ENCODE assay signal across 21 mouse cellular contexts in the genomic region with DNA sequence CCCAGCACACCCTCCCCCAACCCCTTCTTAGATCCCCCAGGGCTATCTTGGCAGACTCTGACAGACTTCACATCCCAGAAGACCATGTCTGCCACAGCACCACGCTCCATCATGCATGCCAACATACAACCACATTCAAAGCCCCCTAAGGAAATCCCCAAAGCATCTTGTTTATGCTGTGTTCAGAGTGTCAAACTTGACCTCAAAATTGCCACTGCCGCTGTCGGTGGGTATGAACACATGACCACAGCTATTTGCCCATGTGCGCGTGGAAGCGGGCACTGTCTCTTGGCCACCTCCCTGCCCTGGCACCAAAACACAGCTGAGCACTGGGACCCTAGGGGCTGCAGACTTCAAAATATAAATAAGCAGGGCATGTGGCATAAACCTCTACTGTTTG. TPM values are rescaled to one million over a fixed set of nuclear protein-coding genes. Genes with fewer than 3 reads are reported as not detected.
DNase-seq lines count a peak whose midpoint lies in the region; ATAC-seq and TF ChIP-seq lines count a peak whose summit lies in the region.
"Had no signal": no experiment of that assay in that cellular context is flagged by ENCODE, and none has a peak within 500 bp of the region (broad histone marks: within the 10 kb centered on the region; RNA-seq: fewer than 3 reads in every experiment).

No protein-coding gene starts in this region.

- H3K9me3 ChIP-seq in embryonic facial prominence, embryonic 13.5 days: no peaks in the 10 kb centered on the region
- no peaks in the 10 kb centered on the region for H3K9me3 ChIP-seq in embryonic facial prominence, embryonic 10.5 days
- no peaks in the 10 kb centered on the region for H3K9me3 ChIP-seq in intestine, embryonic 15.5 days
- H3K9me3 ChIP-seq in intestine, embryonic 16.5 days (ENCODE audit: control insufficient read depth, low read length): no peaks in the 10 kb centered on the region
- H3K9me3 ChIP-seq: forebrain, embryonic 10.5 days; heart, embryonic 15.5 days; hindbrain, embryonic 15.5 days had no signal

- peaks cover 80% of the 10 kb centered on the region for H3K4me1 ChIP-seq in embryonic facial prominence, embryonic 13.5 days
- H3K4me1 ChIP-seq in embryonic facial prominence, embryonic 10.5 days: peaks cover 87% of the 10 kb centered on the region
- H3K4me1 ChIP-seq in intestine, embryonic 15.5 days (replicated peaks): peaks cover 71% of the 10 kb centered on the region
- H3K4me1 ChIP-seq in intestine, embryonic 16.5 days (ENCODE audit: control insufficient read depth, insufficient read depth, low read length): peaks cover 56% of the 10 kb centered on the region

- H3K79me2 ChIP-seq in myocyte (ENCODE audit: control insufficient read depth, insufficient read depth): no peaks in the 10 kb centered on the region

- ATAC-seq in embryonic facial prominence, embryonic 13.5 days (ENCODE audit: insufficient number of reproducible peaks, insufficient read depth, low FRiP score, low TSS enrichment, low read depth): no peak
- no peak for ATAC-seq in intestine, embryonic 15.5 days
- ATAC-seq in intestine, embryonic 16.5 days: no peak
- ATAC-seq: CD4-positive, CD25-positive, alpha-beta regulatory T cell, adult 4 months; forebrain, embryonic 16.5 days; inflammation-experienced regulatory T-cells, adult 6 months had no signal

- no peaks in the 10 kb centered on the region for H3K36me3 ChIP-seq in embryonic facial prominence, embryonic 13.5 days
- H3K36me3 ChIP-seq in embryonic facial prominence, embryonic 10.5 days (replicated peaks): no peaks in the 10 kb centered on the region
- H3K36me3 ChIP-seq in intestine, embryonic 15.5 days: no peaks in the 10 kb centered on the region
- no peaks in the 10 kb centered on the region for H3K36me3 ChIP-seq in intestine, embryonic 16.5 days (ENCODE audit: control insufficient read depth, insufficient read depth, low read length)
- no peaks in the 10 kb centered on the region for H3K36me3 ChIP-seq in myocyte (ENCODE audit: control insufficient read depth, insufficient read depth)
- H3K36me3 ChIP-seq: forebrain, embryonic 10.5 days; G1E; heart, embryonic 15.5 days; hindbrain, embryonic 15.5 days had no signal

- no peak overlapping the region for H3ac ChIP-seq in myocyte (ENCODE audit: control insufficient read depth, insufficient read length)

- H3K27ac ChIP-seq in embryonic facial prominence, embryonic 13.5 days: peak overlapping the region; percentile 5
- no peak overlapping the region for H3K27ac ChIP-seq in embryonic facial prominence, embryonic 10.5 days (replicated peaks)
- H3K27ac ChIP-seq in intestine, embryonic 15.5 days: 0 out of 2 replicates have a peak overlapping the region, but pooled peaks have one; percentile 3
- H3K27ac ChIP-seq in intestine, embryonic 16.5 days (ENCODE audit: low read length): no peak overlapping the region
- H3K27ac ChIP-seq: forebrain, embryonic 10.5 days; heart, embryonic 15.5 days; hindbrain, embryonic 15.5 days had no signal

- 76% methylated on average over 6 of the region's 6 CpGs for WGBS in embryonic facial prominence, embryonic 13.5 days
- WGBS in embryonic facial prominence, embryonic 10.5 days: 91% methylated on average over 6 of the region's 6 CpGs
- 89% methylated on average over 6 of the region's 6 CpGs for WGBS in intestine, embryonic 15.5 days
- 90% methylated on average over 6 of the region's 6 CpGs for WGBS in intestine, embryonic 16.5 days

- H3K4me3 ChIP-seq in embryonic facial prominence, embryonic 13.5 days: no peak overlapping the region
- H3K4me3 ChIP-seq in embryonic facial prominence, embryonic 10.5 days: no peak overlapping the region
- no peak overlapping the region for H3K4me3 ChIP-seq in intestine, embryonic 15.5 days (replicated peaks)
- no peak overlapping the region for H3K4me3 ChIP-seq in intestine, embryonic 16.5 days (ENCODE audit: low read length)
- H3K4me3 ChIP-seq in myocyte: peak overlapping the region; percentile 23
- H3K4me3 ChIP-seq: erythroblast, embryonic 14.5 days; forebrain, embryonic 10.5 days; hindbrain, embryonic 15.5 days had no signal

- no peak for DNase-seq in embryonic facial prominence, embryonic 10.5 days (ENCODE audit: low spot score)
- no peak for DNase-seq in cerebellum, postnatal 36 days
- DNase-seq in spleen, postnatal 4 days (ENCODE audit: low spot score in 2 of 2): no peak
- DNase-seq: adrenal gland, adult 8-10 months; adrenal gland, postnatal 36 days; B cell, adult 2 months; cerebellum, adult 2 months; gastrocnemius, postnatal 10 days; heart, adult 18-20 months had no signal

- no peak for TF ChIP-seq POLR2A in myocyte (IDR thresholded peaks at IDR 0.05; ENCODE audit: insufficient read length, low read depth)

- H3K9ac ChIP-seq in embryonic facial prominence, embryonic 13.5 days: no peak overlapping the region
- H3K9ac ChIP-seq in intestine, embryonic 15.5 days: no peak overlapping the region
- no peak overlapping the region for H3K9ac ChIP-seq in intestine, embryonic 16.5 days (ENCODE audit: low read depth, low read length)
- H3K9ac ChIP-seq: heart, embryonic 15.5 days; hindbrain, embryonic 15.5 days had no signal

- H3K4me2 ChIP-seq in embryonic facial prominence, embryonic 13.5 days: no peak overlapping the region; the same call in 1 of the 2 replicates
- H3K4me2 ChIP-seq in intestine, embryonic 15.5 days (replicated peaks): no peak overlapping the region
- no peak overlapping the region for H3K4me2 ChIP-seq in intestine, embryonic 16.5 days (ENCODE audit: low read depth, low read length)
- H3K4me2 ChIP-seq in myocyte (ENCODE audit: low read depth): peak overlapping the region; percentile 80
- H3K4me2 ChIP-seq: hindbrain, embryonic 15.5 days had no signal

- no peaks in the 10 kb centered on the region for H3K27me3 ChIP-seq in embryonic facial prominence, embryonic 13.5 days
- H3K27me3 ChIP-seq in embryonic facial prominence, embryonic 10.5 days (replicated peaks; ENCODE audit: low read depth, poor library complexity, severe bottlenecking): 0 out of 2 replicates have a peak, but pooled peaks cover 5% of the 10 kb centered on the region
- H3K27me3 ChIP-seq in intestine, embryonic 15.5 days (replicated peaks): no peaks in the 10 kb centered on the region
- no peaks in the 10 kb centered on the region for H3K27me3 ChIP-seq in intestine, embryonic 16.5 days (replicated peaks; ENCODE audit: control insufficient read depth, insufficient read depth, low read length)
- no peaks in the 10 kb centered on the region for H3K27me3 ChIP-seq in myocyte (ENCODE audit: control insufficient read depth, insufficient read depth, insufficient read length)
- H3K27me3 ChIP-seq: heart, embryonic 15.5 days; hindbrain, embryonic 15.5 days had no signal

TF ChIP-seq in myocyte, 11 proteins besides CTCF, POLR2A, EP300 and RAD21:
- TF ChIP-seq MYOG (IDR thresholded peaks at IDR 0.05; ENCODE audit: control insufficient read depth in 1 of 3, insufficient read depth in 1 of 3, insufficient read length in 2 of 3, low read depth in 2 of 3): no peak
- no peak for TF ChIP-seq MYOD1 (IDR thresholded peaks at IDR 0.05; ENCODE audit: control insufficient read depth in 1 of 3, insufficient read length in 2 of 3, low read depth in 2 of 3)
- TF ChIP-seq E2F4 (IDR thresholded peaks at IDR 0.05; ENCODE audit: insufficient read depth): no peak
- TF ChIP-seq SRF (IDR thresholded peaks at IDR 0.05; ENCODE audit: control insufficient read depth, insufficient read length, low read depth): no peak
- TF ChIP-seq TCF3 (IDR thresholded peaks at IDR 0.05; ENCODE audit: insufficient read length, low read depth): no peak
- no peak for TF ChIP-seq POLR2AphosphoS2 (IDR thresholded peaks at IDR 0.05; ENCODE audit: insufficient read length, low read depth)
- TF ChIP-seq REST (IDR thresholded peaks at IDR 0.05; ENCODE audit: insufficient read depth, insufficient read length): no peak
- TF ChIP-seq CEBPB (IDR thresholded peaks at IDR 0.05; ENCODE audit: insufficient read depth, poor library complexity, severe bottlenecking): no peak
- no peak for TF ChIP-seq TCF12 (IDR thresholded peaks at IDR 0.05; ENCODE audit: insufficient read depth, poor library complexity, severe bottlenecking)
- no peak for TF ChIP-seq MAX (IDR thresholded peaks at IDR 0.05; ENCODE audit: low read depth)
- TF ChIP-seq USF1 (IDR thresholded peaks at IDR 0.05; ENCODE audit: low read depth): no peak

RNA-seq across cellular contexts. Expression of a gene that starts 59.5 kb away (rescaled TPM):
- polyA plus RNA-seq in embryonic facial prominence, embryonic 13.5 days (2015; fragmentation: Nextera tagmentation; extraction: Ambion mirVana): 8.6 and 10.2 TPM in 2 replicates
- 3.7 and 4.6 TPM in 2 replicates for polyA plus RNA-seq in embryonic facial prominence, embryonic 10.5 days (2016; fragmentation: Nextera tagmentation; extraction: Ambion mirVana)
- 10.0 and 10.7 TPM in 2 replicates for polyA plus RNA-seq in intestine, embryonic 15.5 days (2015; fragmentation: Nextera tagmentation; extraction: Ambion mirVana)
- 8.3 and 9.5 TPM in 2 replicates for polyA plus RNA-seq in intestine, embryonic 16.5 days (2015; fragmentation: Nextera tagmentation; extraction: Ambion mirVana)
- polyA plus RNA-seq in myocyte (2012; fragmentation: generic; extraction: Trizol): 16.6 TPM
- polyA plus RNA-seq: G1E had no signal

Comparison
In these comparisons a context has a peak if more than half of its experiments do, and no peak if none do; other contexts are left out.
1. H3K27ac ChIP-seq: peak in embryonic facial prominence, embryonic 13.5 days (single experiment) and intestine, embryonic 15.5 days (single experiment); none in embryonic facial prominence, embryonic 10.5 days (single experiment) and intestine, embryonic 16.5 days (single experiment).